Mouse (Mus musculus) WW6 (cell line): ENCODE measurements around the gene Gucy1b1.

ENCODE experiments used
- DNase-seq: peaks from one replicate; pipeline ENCODE4 v3.0.0-alpha.2; 2013; ENCODE audit warnings: low read depth, low spot score

The Gucy1b1 gene

DNA sequence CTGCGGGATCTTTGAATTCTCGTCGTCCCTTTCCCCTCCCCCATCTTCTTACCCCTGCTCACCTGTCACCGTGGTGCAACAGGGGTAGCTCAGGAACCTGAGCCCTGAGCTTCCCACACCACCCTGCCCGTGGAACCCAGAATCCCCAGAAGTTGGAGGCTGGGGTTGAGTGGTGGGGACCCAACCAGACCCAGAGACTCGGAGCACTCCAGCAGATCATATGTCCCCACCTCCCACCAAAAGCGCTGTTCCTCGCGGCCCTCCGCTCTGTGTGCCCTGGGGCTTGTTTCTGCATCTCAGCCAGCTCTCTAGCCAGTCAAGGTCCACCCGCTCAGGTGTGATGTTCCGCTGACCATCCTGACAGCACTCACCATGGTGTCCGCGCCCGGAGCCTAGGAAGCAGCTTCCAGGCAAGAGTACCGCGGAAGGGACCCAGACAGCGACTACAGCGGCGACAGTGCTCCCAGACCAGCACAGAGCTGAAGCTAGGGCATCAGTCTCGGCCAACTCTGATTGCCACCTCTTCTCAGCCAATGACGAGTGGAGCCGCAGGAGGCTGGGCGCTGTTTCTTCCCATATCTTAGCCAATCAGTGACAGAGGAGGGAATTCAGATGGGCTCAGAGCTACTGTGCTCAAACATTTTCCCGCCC is at the start of gene Gucy1b1:
Gene Gucy1b1, minus strand, starts transcription at position 489 of the 651 bp plus-strand sequence.
- peak; percentile 42 for DNase-seq

- DNase-seq, result no peak
Measured at GRCm38 (mm10) chr3:82118916-82119315, 44.4 kb upstream of the Gucy1b1 start.

- DNase-seq, result no peak
Measured at GRCm38 (mm10) chr3:82112439-82112838, 38.0 kb upstream of the Gucy1b1 start.

GRCm38 (mm10) chr3:82111986-82112385 is 37.5 kb upstream of the Gucy1b1 start:
- DNase-seq, result no peak

DNA sequence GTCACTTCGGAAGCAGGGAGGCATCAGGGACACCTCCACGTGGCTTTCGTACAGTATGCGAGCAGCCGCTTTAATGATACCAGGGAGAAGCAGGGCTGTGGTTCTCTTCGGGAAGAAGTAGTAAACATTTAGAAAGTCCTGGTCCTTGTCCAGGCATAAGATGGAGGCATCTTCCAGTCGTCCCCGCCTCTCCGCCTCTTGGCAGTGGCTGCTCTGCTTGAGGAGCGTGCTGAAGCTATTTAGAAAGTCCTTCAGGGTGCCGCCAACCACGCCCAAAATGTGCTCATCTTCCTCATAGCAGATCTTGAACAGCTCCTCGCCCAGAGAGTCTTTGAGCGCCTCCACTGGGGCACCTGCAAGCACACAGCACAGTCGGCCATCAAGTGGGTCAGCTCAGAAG is 34.5 kb upstream of the Gucy1b1 start:
- DNase-seq, result no peak

DNA sequence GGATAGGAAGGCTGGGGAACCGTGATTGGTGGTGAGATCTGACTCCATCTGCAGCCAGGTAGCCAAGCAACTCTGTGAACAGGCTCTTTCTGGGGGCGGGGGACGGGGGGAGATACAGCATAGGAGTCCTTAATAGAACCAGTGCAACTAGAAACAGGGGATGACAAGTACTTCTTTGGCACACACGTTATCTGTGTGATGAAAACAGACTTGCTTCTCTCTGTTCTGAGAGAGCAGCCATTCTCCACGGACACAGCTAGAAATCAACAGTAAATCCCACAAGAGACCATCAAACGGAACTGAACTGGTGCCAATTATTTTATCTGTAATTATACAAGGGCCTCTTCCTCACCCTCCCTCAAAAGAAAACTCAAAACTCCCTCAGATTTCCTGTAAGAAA is 29.7 kb upstream of the Gucy1b1 start:
- no peak for DNase-seq

GRCm38 (mm10) chr3:82099127-82099526 is 24.6 kb upstream of the Gucy1b1 start:
- no peak for DNase-seq

- no peak for DNase-seq
Measured at GRCm38 (mm10) chr3:82096801-82097200, 22.3 kb upstream of the Gucy1b1 start.

DNA sequence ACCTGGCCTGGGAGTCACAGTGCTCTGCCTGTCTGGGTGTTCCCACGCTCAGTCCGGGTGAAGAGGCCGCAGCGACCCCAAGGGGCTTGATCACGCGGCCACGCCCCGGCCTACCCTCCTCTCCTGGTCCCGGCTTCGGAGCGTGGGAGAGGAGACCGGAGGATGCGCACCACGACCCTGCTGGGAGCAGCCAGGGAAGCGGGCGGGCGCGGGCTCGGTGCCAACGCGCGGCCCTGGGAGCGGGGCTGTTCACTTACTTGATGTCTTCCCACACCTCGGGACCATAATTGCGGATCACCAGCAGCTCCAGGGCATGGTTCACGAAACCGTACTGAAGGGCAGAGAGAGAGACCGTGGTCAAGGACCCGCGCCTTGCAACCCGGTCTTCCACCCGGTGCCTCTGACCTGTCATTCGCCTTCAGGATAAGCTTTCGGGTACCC is 728 bp downstream of the Gucy1b1 start:
- no peak for DNase-seq

GRCm38 (mm10) chr3:82067830-82068229 is 6.7 kb downstream of the Gucy1b1 start:
- no peak for DNase-seq

DNA sequence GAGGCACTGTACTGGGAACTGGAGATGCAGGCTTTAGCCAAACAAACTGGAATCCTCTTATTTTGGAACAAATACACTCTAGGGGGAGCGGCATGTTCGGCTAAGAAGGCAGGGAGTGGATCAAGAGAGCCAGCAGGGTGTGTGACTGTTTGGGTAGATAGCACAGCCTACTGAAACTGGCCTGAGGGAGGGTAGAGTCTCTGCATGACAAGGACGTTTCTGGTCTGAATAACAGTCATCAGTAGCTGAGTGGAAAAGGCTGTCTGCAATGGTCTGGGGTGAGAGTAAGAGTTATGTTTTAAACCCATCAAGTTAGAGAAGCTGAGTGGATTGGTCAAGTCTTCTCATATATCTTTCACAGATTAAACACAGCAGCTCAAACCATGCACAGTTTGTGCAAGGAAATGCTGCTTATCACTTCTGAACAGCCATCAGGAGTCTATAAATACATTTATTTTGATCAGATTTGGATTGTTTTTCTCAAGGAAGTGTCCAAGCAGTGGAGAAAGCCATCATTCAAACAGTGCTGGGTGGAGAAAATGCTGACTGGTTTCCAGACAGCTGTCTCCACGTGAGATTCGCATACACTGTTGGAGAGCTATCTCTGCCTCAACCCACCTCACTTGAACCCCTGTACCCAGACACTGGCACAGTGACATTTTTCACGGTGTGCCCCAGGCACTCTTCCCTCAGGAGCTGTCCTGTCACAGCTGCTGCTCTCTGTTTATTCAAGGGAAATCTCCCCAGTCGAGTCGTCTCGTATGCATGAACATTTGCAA is 12.9 kb downstream of the Gucy1b1 start:
- no peak for DNase-seq

DNA sequence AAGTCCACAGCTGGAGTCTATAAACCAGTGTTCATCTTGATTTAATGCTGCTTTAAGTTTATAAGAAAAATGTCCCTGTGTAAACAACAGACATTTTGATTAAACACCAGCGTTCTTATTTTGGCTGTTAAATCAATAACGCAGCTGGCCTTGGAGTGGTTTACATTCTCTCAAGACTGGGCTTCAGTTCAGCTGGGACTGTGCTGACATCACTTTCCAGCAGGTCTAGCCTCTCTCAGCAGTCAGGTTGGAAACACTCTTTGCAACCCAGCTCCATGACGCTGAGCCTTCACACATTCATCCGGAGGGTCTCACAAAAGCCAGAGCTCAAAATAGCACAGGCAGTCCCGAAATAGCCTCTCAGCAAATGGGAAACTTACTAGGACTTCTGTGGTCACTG is 17.3 kb downstream of the Gucy1b1 start:
- no peak for DNase-seq

- no peak for DNase-seq
Measured at GRCm38 (mm10) chr3:82054283-82054974, 20.1 kb downstream of the Gucy1b1 start.

DNA sequence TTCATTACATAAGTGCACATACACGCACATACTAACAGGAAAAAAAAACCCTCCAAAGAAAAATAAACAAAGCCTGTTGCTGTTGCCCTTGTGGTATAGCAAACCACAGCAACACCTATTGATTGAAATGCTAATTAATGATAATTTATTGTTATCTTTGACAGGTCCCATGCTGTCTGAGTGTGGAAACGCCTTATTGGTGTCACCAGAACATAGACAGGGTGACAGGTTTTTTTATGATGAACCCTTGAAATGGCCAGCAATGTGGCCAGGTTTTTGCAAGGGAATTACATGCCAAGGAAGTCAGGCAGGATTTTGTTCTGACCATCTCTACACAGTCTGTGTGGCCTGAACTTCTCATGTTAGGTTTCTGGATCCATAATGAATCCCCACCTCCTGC is 22.5 kb downstream of the Gucy1b1 start:
- no peak for DNase-seq

DNA sequence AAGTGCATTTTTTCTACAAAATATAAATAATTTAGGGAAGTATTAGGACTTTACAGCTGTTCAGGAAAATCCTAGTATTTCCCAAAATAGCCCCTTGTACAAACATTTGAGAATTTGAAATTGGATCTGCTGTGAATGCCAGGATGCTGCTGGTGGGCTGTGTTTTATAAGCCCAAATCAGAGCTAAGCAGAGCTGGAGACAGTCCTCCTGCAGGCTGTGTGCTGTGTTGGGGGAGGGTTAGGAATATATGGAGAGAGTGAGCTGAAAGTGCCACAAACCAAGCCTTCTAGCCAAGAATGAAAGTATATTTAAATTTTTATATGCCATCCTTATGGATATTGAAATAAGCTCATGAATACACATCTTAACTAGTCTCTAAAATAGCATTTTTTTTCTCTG is 23.0 kb downstream of the Gucy1b1 start:
- no peak for DNase-seq

DNA sequence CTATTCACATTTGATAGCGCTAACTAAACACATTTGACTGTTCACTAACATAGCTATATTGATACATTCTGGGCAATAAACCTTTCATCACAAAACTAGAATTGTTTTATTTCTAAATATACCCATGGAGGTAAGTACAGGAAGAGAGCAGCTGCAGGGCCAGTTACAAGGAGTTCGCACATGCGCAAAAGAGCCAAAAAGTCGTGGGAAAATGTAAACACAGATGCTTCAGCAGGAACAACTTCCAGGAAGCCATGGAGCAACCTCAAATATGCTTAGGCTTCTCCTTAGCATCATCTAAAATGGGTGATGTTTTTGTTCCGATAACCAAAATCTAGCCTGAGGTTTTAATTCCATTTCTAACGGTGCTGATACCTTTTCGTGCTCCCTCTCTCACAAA is 25.8 kb downstream of the Gucy1b1 start:
- DNase-seq, result no peak

DNA sequence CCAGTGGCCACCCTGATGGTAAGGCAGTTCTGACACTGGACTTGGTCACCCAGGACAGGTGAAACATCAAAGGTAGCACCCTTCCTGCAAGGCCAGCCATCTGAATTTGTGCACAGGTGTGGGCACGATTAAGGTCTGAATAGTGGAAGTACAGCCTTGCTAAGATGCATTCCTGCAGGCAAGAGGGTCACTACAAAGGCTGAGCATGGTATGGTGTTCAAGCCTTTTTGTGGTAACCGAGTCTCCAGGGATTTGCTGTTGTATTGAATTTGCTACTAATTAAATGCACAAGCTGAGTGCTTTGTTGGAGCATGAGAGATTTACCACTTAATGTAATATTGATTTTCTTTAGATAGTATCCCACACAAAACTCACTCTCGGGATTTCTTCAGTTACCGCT is 26.4 kb downstream of the Gucy1b1 start:
- no peak for DNase-seq

DNA sequence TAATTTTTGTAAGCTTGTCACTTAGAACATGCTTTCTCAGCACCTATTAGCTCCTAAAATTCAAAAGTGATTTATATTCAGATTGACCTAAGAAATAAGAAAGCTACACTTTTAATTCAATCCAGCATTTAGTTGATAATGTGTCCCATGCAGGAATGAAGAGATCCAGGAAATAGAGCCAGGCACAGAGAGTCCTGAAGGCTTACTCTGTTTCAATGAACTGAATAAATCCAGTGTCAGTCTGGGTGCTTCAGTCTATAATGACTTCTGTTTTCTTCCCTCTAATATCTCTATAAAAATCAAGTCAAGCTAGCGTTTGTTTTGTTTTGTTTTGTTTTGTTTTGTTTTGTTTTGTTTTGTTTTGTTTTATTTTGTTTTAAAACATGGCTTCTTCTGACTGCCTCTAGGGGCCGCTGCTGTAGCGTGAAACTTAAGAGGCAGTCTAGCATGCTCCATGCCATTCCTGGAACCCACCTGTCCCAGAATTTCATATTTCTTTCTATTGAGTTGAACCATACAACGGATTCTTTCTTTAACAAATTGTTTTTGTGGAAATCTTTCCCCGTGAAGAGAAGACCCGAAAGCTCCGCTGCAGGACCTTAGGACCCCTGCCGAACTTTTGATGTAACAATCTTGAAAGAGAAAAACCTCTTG is 27.3 kb downstream of the Gucy1b1 start:
- no peak for DNase-seq

GRCm38 (mm10) chr3:82046087-82046486 is 28.4 kb downstream of the Gucy1b1 start:
- DNase-seq, result no peak

- no peak for DNase-seq
Measured at GRCm38 (mm10) chr3:82044902-82045301, 29.6 kb downstream of the Gucy1b1 start.

DNA sequence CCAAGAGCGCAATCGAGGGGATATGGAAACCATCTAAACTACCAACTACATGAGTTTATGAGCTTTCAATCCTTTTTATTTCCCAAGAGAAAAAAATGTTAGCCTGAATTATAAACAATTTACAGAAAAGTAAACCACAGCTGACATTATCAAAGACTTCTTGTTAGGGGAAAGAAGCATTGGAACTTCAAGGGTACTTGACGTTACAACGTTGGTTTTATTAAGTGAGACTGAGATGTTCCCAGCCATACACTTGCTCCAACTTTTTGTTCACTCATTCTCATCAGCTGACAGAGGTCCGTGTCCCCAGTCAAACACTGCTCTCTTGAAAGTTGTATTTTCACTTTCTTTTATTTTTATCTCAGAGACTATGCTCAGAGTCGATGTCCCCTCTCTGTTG is 30.8 kb downstream of the Gucy1b1 start:
- DNase-seq, result no peak
